Mouse (Mus musculus) thymus, adult 2 months (tissue): Measurements from ENCODE around the gene Gabarapl1. TPM values are rescaled to one million over a fixed set of nuclear protein-coding genes. Genes with fewer than 3 reads are reported as not detected.
A peak's percentile ranks its signal among the peaks of the same experiment; 100 is the strongest.

ENCODE experiments used
- DNase-seq: peaks from one replicate; pipeline ENCODE4 v3.0.0; 2021
- H3K27ac ChIP-seq: fragments of 200-500 bp; 2 replicates; pipeline ENCODE4 v1.5.1; 2012; ENCODE audit warnings: low read length, control low read depth; ENCODE audit not compliant: control insufficient read depth, insufficient read depth
- H3K27me3 ChIP-seq: fragments of 200-500 bp; 2 replicates; pipeline ENCODE4 v1.6.1; 2012; ENCODE audit warnings: mild to moderate bottlenecking, low read length, moderate library complexity, mixed read lengths; ENCODE audit not compliant: control insufficient read depth, insufficient read depth
- H3K36me3 ChIP-seq: fragments of 200-500 bp; 2 replicates; pipeline ENCODE4 v1.6.1; 2012; ENCODE audit warnings: mild to moderate bottlenecking, low read length, moderate library complexity; ENCODE audit not compliant: control insufficient read depth, insufficient read depth
- H3K4me1 ChIP-seq: fragments of 200-500 bp; replicated peaks from 2 replicates; pipeline ENCODE4 v1.6.1; 2012; ENCODE audit warnings: low read length; ENCODE audit not compliant: control insufficient read depth, insufficient read depth
- H3K4me3 ChIP-seq: fragments of 200-500 bp; 2 replicates; pipeline ENCODE4 v1.5.1; 2012; ENCODE audit warnings: mild to moderate bottlenecking, low read length, control low read depth, moderate library complexity; ENCODE audit not compliant: control insufficient read depth, insufficient read depth
- CTCF ChIP-seq: fragments of 200-500 bp; IDR thresholded peaks from 2 replicates; pipeline ENCODE4 v1.5.1; 2012; ENCODE audit warnings: mild to moderate bottlenecking, control low read depth, low read length, moderate library complexity, borderline replicate concordance; ENCODE audit not compliant: control insufficient read depth, poor library complexity, insufficient read depth; ENCODE audit errors: extremely low read depth
- POLR2A ChIP-seq: fragments of 200-500 bp; IDR thresholded peaks from 2 replicates; pipeline ENCODE4 v1.6.1; 2012; ENCODE audit warnings: mild to moderate bottlenecking, low read length, control low read depth, moderate library complexity; ENCODE audit not compliant: control insufficient read depth, poor library complexity, insufficient read depth; ENCODE audit errors: extremely low read depth
- whole genome bisulfite sequencing: fragments of 180-500 bp; shearing (Covaris S2); methylation state at CpG from one replicate; pipeline ENCODE4 v1.1.7; 2018; 5-methylcytosine and 5-hydroxymethylcytosine counted together
- polyA plus RNA-seq: library from polyadenylated mRNA; depleted of rRNA; stranded (reverse); fragments of >200 nt; gene quantifications from 2 replicates; pipeline ENCODE4 v1.2.3, GENCODE M21; 2012

The Gabarapl1 gene
- polyA plus RNA-seq, 1 experiment: 29.8 TPM

DNA sequence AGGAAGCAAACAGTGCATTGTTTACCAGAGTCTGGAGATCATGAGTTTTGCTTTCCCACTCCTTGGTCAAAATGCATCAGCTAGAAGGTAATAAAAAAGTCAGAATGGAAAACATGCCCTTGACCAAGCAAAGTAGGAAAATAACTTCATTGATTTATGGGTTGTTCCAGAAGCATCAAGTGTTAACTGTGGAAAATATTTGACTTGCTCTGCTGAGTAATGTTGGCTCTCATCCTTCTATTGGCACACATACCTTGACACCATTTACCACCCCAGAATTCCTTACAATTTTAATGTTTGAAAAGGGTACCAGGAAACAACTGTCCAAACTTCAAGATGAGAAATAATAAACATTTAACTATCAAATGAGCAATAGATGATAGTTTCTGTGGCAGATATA, 6.9 kb upstream of the Gabarapl1 start:
- TF ChIP-seq CTCF: no peak
- no peak for TF ChIP-seq POLR2A
- no peak overlapping the region for H3K4me3 ChIP-seq
- no peaks in the 10 kb centered on the region for H3K4me1 ChIP-seq
- no peak overlapping the region for H3K27ac ChIP-seq
- H3K36me3 ChIP-seq: no peaks in the 10 kb centered on the region
- no peaks in the 10 kb centered on the region for H3K27me3 ChIP-seq
- DNase-seq: no peak

- H3K4me1 ChIP-seq: no peaks in the 10 kb centered on the region
Observed at GRCm38 (mm10) chr6:129527416-129527815, 5.5 kb upstream of the Gabarapl1 start.

GRCm38 (mm10) chr6:129529605-129530004, 3.4 kb upstream of the Gabarapl1 start:
- H3K4me1 ChIP-seq: peaks cover 9% of the 10 kb centered on the region
- WGBS: 100% methylated on average over 1 of the region's 1 CpGs
- H3K4me3 ChIP-seq: no peak overlapping the region
- no peak for TF ChIP-seq POLR2A
- no peak for TF ChIP-seq CTCF
- H3K27ac ChIP-seq: no peak overlapping the region
- no peaks in the 10 kb centered on the region for H3K36me3 ChIP-seq
- H3K27me3 ChIP-seq: no peaks in the 10 kb centered on the region
- DNase-seq: no peak

More at GRCm38 (mm10) chr6:129527416-129527815, 5.5 kb upstream of the Gabarapl1 start:
- Histone ChIP-seq H3K4me3 (no peak overlapping the region), H3K27ac (no peak overlapping the region), H3K36me3 (no peaks in the 10 kb centered on the region), H3K27me3 (no peaks in the 10 kb centered on the region)
- 88% methylated on average over 2 of the region's 2 CpGs for WGBS
- no peak for TF ChIP-seq CTCF
- no peak for TF ChIP-seq POLR2A
- no peak for DNase-seq

DNA sequence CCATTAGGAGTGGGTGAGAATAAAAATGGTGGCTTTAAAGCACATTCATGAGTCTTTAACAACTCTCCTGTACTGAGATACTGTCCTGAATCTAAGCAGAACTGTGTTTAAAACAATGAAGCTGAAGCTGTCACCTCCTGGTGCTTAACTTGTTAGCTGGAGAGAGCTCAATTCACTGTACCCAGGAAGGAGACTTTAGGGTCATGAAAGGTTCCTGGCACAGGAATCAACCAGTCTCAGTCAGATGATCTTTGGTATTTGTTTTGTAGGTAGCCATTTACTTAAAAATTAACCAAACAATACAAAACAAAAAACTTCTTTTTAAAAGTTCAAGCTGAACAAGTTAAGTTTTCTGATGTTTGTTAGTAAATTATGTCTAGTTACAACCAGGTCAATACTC, 2.7 kb upstream of the Gabarapl1 start:
- no peaks in the 10 kb centered on the region for H3K36me3 ChIP-seq
- H3K27ac ChIP-seq: no peak overlapping the region
- no peak overlapping the region for H3K4me3 ChIP-seq
- peaks cover 14% of the 10 kb centered on the region for H3K4me1 ChIP-seq
- no peaks in the 10 kb centered on the region for H3K27me3 ChIP-seq
- no peak for TF ChIP-seq POLR2A
- TF ChIP-seq CTCF: no peak
- no peak for DNase-seq

- no peak for DNase-seq
- WGBS: 51% methylated on average over 7 of the region's 7 CpGs
- Histone ChIP-seq H3K4me3 (no peak overlapping the region), H3K27ac (no peak overlapping the region), H3K36me3 (no peaks in the 10 kb centered on the region), H3K27me3 (no peaks in the 10 kb centered on the region), H3K4me1 (peaks cover 17% of the 10 kb centered on the region)
- TF ChIP-seq CTCF (no peak), POLR2A (no peak)
Observed at GRCm38 (mm10) chr6:129532556-129532941, 411 bp upstream of the Gabarapl1 start.

- Histone ChIP-seq H3K4me3 (peak overlapping the region; percentile 64; the same call in 1 of the 2 replicates), H3K27me3 (no peaks in the 10 kb centered on the region), H3K27ac (no peak overlapping the region), H3K4me1 (peaks cover 17% of the 10 kb centered on the region), H3K36me3 (peaks cover 3% of the 10 kb centered on the region; the same call in 1 of the 2 replicates)
- 5% methylated on average over 9 of the region's 9 CpGs for WGBS
- DNase-seq: no peak
- TF ChIP-seq POLR2A: no peak
Observed at GRCm38 (mm10) chr6:129534057-129534456, 1.1 kb downstream of the Gabarapl1 start.

- peaks cover 4% of the 10 kb centered on the region; the same call in 1 of the 2 replicates for H3K36me3 ChIP-seq
- 0 out of 2 replicates have a peak overlapping the region, but pooled peaks have one; percentile 20 for H3K27ac ChIP-seq
- 47% methylated on average over 4 of the region's 4 CpGs for WGBS
- no peak overlapping the region for H3K4me3 ChIP-seq
- DNase-seq: no peak
- H3K27me3 ChIP-seq: no peaks in the 10 kb centered on the region
- no peak for TF ChIP-seq CTCF
- TF ChIP-seq POLR2A: no peak
- H3K4me1 ChIP-seq: peaks cover 17% of the 10 kb centered on the region
Observed at GRCm38 (mm10) chr6:129534627-129535190, 1.7 kb downstream of the Gabarapl1 start.
